Mouse (Mus musculus): ENCODE results near the gene Slc6a12. TPM values are rescaled to one million over a fixed set of nuclear protein-coding genes. Genes with fewer than 3 reads are reported as not detected.
A peak's percentile ranks its signal among the peaks of the same experiment; 100 is the strongest.

Slc6a12 gene
- polyA plus RNA-seq, 1 experiment: 1.7 TPM

- Histone ChIP-seq H3K27me3 (ENCODE audit: control insufficient read depth, insufficient read depth, low read length) (no peaks in the 10 kb centered on the region), H3K27ac (ENCODE audit: control insufficient read depth, insufficient read depth, low read depth, low read length) (no peak overlapping the region), H3K4me3 (ENCODE audit: control insufficient read depth, low read depth, low read length) (no peak overlapping the region), H3K4me1 (ENCODE audit: control insufficient read depth, insufficient read depth, low read length) (no peaks in the 10 kb centered on the region), H3K36me3 (ENCODE audit: control insufficient read depth, insufficient read depth, low read length) (no peaks in the 10 kb centered on the region)
- TF ChIP-seq POLR2A (IDR thresholded peaks at IDR 0.05; ENCODE audit: control insufficient read depth, low read depth, low read length) (no peak), CTCF (IDR thresholded peaks at IDR 0.05; ENCODE audit: control insufficient read depth, insufficient read depth, insufficient replicate concordance, low read depth, low read length) (no peak)
Measured at GRCm38 (mm10) chr6:121329848-121330508, 12.9 kb upstream of the Slc6a12 start.

DNA sequence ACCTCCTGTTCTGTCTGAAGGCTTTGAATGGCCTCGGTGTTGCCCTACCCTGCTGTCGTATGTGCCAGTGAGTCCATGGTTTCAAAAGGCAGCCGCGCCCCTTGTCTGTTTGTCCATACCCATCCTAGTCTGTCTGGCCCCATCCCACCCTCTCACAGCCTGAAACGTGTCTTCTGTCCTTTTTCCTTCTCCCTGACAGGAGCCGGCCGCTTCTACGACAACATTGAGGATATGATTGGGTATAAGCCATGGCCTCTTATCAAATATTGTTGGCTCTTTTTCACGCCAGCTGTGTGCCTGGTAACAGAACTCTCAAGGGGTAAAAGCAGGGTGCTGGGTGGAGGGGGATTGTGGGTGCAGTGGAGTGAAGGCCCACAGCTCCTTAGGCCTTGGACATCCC, 7.0 kb upstream of the Slc6a12 start:
- TF ChIP-seq POLR2A (IDR thresholded peaks at IDR 0.05; ENCODE audit: control insufficient read depth, low read depth, low read length): no peak
- no peak for TF ChIP-seq CTCF (IDR thresholded peaks at IDR 0.05; ENCODE audit: control insufficient read depth, insufficient read depth, insufficient replicate concordance, low read depth, low read length)

GRCm38 (mm10) chr6:121336558-121336957, 6.3 kb upstream of the Slc6a12 start:
- Histone ChIP-seq H3K4me3 (ENCODE audit: control insufficient read depth, low read depth, low read length) (no peak overlapping the region), H3K27me3 (ENCODE audit: control insufficient read depth, insufficient read depth, low read length) (no peaks in the 10 kb centered on the region), H3K27ac (ENCODE audit: control insufficient read depth, insufficient read depth, low read depth, low read length) (no peak overlapping the region), H3K36me3 (ENCODE audit: control insufficient read depth, insufficient read depth, low read length) (no peaks in the 10 kb centered on the region), H3K4me1 (ENCODE audit: control insufficient read depth, insufficient read depth, low read length) (no peaks in the 10 kb centered on the region)
- no peak for TF ChIP-seq CTCF (IDR thresholded peaks at IDR 0.05; ENCODE audit: control insufficient read depth, insufficient read depth, insufficient replicate concordance, low read depth, low read length)
- no peak for TF ChIP-seq POLR2A (IDR thresholded peaks at IDR 0.05; ENCODE audit: control insufficient read depth, low read depth, low read length)

More for the DNA sequence above, 7.0 kb upstream of the Slc6a12 start:
- no peak overlapping the region for H3K27ac ChIP-seq (ENCODE audit: control insufficient read depth, insufficient read depth, low read depth, low read length)
- H3K36me3 ChIP-seq (ENCODE audit: control insufficient read depth, insufficient read depth, low read length): no peaks in the 10 kb centered on the region
- H3K4me1 ChIP-seq (ENCODE audit: control insufficient read depth, insufficient read depth, low read length): no peaks in the 10 kb centered on the region
- no peaks in the 10 kb centered on the region for H3K27me3 ChIP-seq (ENCODE audit: control insufficient read depth, insufficient read depth, low read length)
- H3K4me3 ChIP-seq (ENCODE audit: control insufficient read depth, low read depth, low read length): no peak overlapping the region

- Histone ChIP-seq H3K27me3 (ENCODE audit: control insufficient read depth, insufficient read depth, low read length) (no peaks in the 10 kb centered on the region), H3K4me3 (ENCODE audit: control insufficient read depth, low read depth, low read length) (no peak overlapping the region), H3K36me3 (ENCODE audit: control insufficient read depth, insufficient read depth, low read length) (no peaks in the 10 kb centered on the region), H3K4me1 (ENCODE audit: control insufficient read depth, insufficient read depth, low read length) (no peaks in the 10 kb centered on the region), H3K27ac (ENCODE audit: control insufficient read depth, insufficient read depth, low read depth, low read length) (no peak overlapping the region)
- TF ChIP-seq POLR2A (IDR thresholded peaks at IDR 0.05; ENCODE audit: control insufficient read depth, low read depth, low read length) (no peak), CTCF (IDR thresholded peaks at IDR 0.05; ENCODE audit: control insufficient read depth, insufficient read depth, insufficient replicate concordance, low read depth, low read length) (no peak)
Measured at GRCm38 (mm10) chr6:121337229-121337628, 5.6 kb upstream of the Slc6a12 start.

GRCm38 (mm10) chr6:121337770-121338518, 4.9 kb upstream of the Slc6a12 start:
- Histone ChIP-seq H3K4me3 (ENCODE audit: control insufficient read depth, low read depth, low read length) (no peak overlapping the region), H3K36me3 (ENCODE audit: control insufficient read depth, insufficient read depth, low read length) (no peaks in the 10 kb centered on the region), H3K4me1 (ENCODE audit: control insufficient read depth, insufficient read depth, low read length) (no peaks in the 10 kb centered on the region), H3K27me3 (ENCODE audit: control insufficient read depth, insufficient read depth, low read length) (no peaks in the 10 kb centered on the region), H3K27ac (ENCODE audit: control insufficient read depth, insufficient read depth, low read depth, low read length) (no peak overlapping the region)
- TF ChIP-seq CTCF (IDR thresholded peaks at IDR 0.05; ENCODE audit: control insufficient read depth, insufficient read depth, insufficient replicate concordance, low read depth, low read length) (peak; percentile 62; the same call in 1 of the 2 replicates), POLR2A (IDR thresholded peaks at IDR 0.05; ENCODE audit: control insufficient read depth, low read depth, low read length) (no peak)

- H3K27me3 ChIP-seq (ENCODE audit: control insufficient read depth, insufficient read depth, low read length): no peaks in the 10 kb centered on the region
- H3K36me3 ChIP-seq (ENCODE audit: control insufficient read depth, insufficient read depth, low read length): no peaks in the 10 kb centered on the region
- H3K4me1 ChIP-seq (ENCODE audit: control insufficient read depth, insufficient read depth, low read length): no peaks in the 10 kb centered on the region; the same call in 1 of the 2 replicates
- no peak overlapping the region for H3K27ac ChIP-seq (ENCODE audit: control insufficient read depth, insufficient read depth, low read depth, low read length)
- no peak overlapping the region for H3K4me3 ChIP-seq (ENCODE audit: control insufficient read depth, low read depth, low read length)
- TF ChIP-seq CTCF (IDR thresholded peaks at IDR 0.05; ENCODE audit: control insufficient read depth, insufficient read depth, insufficient replicate concordance, low read depth, low read length) (no peak), POLR2A (IDR thresholded peaks at IDR 0.05; ENCODE audit: control insufficient read depth, low read depth, low read length) (no peak)
Measured at GRCm38 (mm10) chr6:121338519-121338896, 4.4 kb upstream of the Slc6a12 start.

DNA sequence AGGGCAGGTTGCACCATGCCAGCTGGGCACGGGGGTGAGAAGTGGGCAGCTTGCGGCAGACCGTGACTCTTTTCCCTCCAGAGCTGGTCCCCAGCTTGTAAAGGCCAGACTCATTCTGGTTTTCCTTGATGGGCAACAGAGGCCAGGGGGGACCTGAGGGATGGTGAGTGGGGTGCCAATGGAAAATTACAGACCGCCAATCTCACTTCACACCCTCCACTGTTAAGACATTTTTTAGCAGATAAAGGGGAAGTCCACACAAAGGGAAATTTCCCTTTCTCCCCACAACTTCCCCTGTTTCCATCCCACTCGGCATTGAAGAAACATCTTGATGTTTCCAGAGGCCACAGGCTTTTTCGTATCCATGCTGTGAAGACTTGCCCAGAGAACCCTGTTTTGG, 1.2 kb upstream of the Slc6a12 start:
- no peak overlapping the region for H3K27ac ChIP-seq (ENCODE audit: control insufficient read depth, insufficient read depth, low read depth, low read length)
- peaks cover 2% of the 10 kb centered on the region for H3K4me1 ChIP-seq (ENCODE audit: control insufficient read depth, insufficient read depth, low read length)
- H3K27me3 ChIP-seq (ENCODE audit: control insufficient read depth, insufficient read depth, low read length): no peaks in the 10 kb centered on the region
- TF ChIP-seq CTCF (IDR thresholded peaks at IDR 0.05; ENCODE audit: control insufficient read depth, insufficient read depth, insufficient replicate concordance, low read depth, low read length): no peak
- TF ChIP-seq POLR2A (IDR thresholded peaks at IDR 0.05; ENCODE audit: control insufficient read depth, low read depth, low read length): no peak
- H3K36me3 ChIP-seq (ENCODE audit: control insufficient read depth, insufficient read depth, low read length): no peaks in the 10 kb centered on the region
- H3K4me3 ChIP-seq (ENCODE audit: control insufficient read depth, low read depth, low read length): no peak overlapping the region

All from testis, adult 2 months (tissue).